Mouse (Mus musculus): Measurements from ENCODE around the gene Klf13.

DNA sequence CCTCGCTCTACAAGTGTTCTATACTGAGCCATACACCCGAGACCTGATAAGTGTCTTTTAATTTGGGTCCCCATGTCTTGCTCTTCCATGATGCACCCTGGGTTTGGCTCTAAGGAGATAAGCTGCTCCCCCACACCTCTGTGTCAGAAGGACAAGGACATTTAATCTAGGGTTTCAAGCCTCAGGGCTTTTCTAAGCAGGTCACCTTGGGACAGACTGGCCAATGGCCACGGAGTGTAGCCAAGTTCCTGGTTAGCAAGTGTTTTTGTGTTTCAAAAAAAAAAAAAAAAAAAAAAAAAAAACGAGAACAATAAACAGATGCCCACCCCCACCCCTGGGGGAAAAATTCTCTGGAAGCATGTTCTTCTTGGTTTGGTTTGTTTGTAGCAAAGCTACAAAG is 9.6 kb downstream of the Klf13 start:
- TF ChIP-seq POLR2A (IDR thresholded peaks at IDR 0.05; ENCODE audit: borderline replicate concordance, control insufficient read depth, low read depth, low read length), result no peak
- no peak for TF ChIP-seq CTCF (IDR thresholded peaks at IDR 0.05; ENCODE audit: control insufficient read depth, insufficient read depth, low read length)
